Mouse (Mus musculus) thymus, postnatal 0 days (tissue): ENCODE measurements around the gene Bcam. TPM values are rescaled to one million over a fixed set of nuclear protein-coding genes. Genes with fewer than 3 reads are reported as not detected.
"Not testable (repeated sequence)": the region's sequence is repeated elsewhere in the genome, so short reads cannot be mapped to it uniquely, and the experiment has no call there.

ENCODE experiments used
- DNase-seq: peaks from one replicate; pipeline ENCODE4 v3.0.0-alpha.2; 2015; ENCODE audit warnings: low spot score
- polyA plus RNA-seq: library from polyadenylated mRNA; unstranded; fragments of >200 nt; fragmentation: Nextera tagmentation; extraction: Ambion mirVana; gene quantifications from 2 replicates; pipeline ENCODE4 v1.2.1, GENCODE M21; 2015

Bcam gene
- polyA plus RNA-seq = 29.7 and 30.9 TPM in 2 replicates

DNA sequence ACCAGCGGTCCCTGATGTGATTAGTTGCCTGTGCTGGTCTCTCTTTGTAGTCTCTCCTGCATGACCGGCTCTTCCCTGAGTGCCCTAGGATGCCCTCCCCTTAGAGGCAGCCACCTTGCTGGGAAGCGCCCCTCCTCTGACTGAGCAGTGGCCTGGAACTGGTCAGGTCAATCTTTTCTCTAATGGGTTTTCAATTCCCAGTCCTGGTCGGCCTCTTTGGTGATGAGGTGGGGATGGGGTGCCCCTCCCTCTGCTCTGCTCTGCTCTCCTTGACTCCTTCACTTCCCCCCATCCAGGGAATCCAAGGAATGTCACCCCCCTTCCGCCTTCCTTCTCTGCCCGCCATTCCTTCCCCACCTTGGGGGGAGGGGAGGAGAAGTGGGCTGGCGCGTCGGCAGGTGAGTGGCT lies at the start of gene Bcam:
Bcam (minus strand) TSS at position 33 of the 408 bp plus-strand sequence.
- DNase-seq = no peak

DNA sequence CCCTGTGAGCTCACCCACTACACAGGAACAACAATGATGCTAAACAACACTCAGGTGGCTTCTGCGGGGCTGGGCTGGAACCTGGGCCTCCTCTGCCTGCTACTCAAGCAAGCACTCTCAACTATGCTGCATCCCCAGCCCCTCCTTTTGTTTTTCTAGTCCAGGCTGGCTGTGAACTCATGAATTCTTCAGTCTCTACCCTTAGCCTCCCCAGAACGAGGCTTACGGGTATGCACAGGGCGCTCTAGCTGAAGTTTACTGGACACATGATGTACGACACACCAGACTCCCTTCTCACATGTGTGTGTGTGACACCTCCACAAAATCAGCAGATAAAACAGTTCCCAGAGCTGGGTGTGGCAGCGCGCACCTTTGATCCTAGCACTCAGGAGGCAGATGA lies 48.1 kb upstream of the Bcam start:
- DNase-seq = no peak

DNA sequence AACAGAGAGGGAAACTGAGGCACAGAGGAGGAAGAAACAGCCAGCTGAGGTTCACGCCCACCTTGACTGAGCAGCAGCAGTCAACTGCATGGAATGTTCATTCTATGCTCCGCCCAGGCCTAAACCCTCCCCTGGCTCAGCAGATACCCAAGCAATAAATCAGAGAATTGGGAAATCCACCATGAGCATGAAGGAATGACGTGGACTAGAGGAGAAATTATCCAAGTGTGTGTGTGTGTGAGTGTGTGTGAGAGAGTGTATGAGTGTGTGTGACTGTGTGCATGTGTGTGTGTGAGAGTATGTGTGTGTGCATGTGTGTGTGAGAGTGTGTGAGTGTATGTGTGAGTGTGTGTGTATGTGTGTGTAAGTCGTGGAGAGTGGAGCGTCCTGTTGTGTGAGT lies 47.6 kb upstream of the Bcam start:
- no peak for DNase-seq

DNA sequence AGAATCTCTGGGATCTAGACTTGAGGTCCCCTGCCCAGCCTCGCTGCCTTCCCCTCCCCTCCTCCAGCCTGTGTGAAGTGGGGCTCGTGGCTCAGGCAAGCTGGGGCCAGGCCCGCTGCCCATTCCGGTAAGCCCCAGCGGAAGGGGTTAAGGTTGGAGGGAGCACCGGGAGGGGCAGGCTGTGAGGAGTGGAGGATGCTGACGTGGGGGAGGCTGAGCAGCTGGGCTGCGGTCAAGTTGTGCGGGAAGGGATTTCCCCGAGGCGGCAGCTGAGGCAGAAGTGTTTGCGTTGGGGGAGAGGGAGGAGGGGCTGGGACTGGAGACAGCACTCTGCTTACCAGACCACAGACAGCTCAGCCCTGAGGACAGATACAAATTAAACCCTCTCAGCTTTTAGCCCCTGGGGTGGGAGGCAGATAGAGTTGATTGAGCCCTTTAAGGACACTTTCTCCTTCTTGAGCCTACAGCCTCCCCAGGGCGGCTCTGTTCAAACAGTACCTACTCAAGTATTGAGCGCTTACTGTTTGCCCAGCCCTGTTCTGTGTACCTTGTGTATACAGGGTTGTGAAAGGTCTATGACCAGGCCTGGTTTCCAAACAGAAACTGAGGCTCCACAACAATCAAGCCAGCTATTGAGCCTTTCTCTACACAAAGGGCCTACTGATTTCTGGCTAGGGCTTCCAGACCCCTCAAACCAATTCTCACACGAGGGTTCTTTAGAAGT lies 46.7 kb upstream of the Bcam start:
- DNase-seq = peak; percentile 83

DNA sequence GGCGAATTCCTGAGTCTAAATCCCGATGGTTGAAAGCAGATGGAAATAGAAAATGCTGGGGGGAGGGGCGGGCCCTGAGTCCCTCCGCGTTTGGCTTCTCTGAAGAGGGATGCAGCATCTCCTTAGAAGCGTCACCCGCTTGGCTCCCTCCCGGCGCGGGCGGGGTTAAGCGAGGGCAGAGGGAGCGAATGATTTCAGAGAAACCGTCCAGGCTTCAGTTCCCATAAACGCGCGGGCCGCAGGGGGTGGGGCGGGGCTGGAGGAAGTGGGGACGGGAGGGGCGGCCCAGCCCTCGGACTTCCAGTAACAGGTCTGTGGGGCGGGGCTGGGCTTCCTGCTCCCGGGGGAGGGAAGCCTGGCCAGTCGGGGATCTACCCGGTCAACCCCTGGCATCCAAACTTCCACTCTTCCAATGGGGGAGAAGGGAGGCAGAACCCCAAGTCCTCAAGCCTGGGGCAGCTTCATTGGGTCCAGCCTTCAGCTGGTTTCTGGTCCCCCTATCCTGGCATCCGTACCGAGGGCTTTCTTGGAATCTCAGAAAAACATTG lies 45.5 kb upstream of the Bcam start:
- DNase-seq = peak; percentile 54

DNA sequence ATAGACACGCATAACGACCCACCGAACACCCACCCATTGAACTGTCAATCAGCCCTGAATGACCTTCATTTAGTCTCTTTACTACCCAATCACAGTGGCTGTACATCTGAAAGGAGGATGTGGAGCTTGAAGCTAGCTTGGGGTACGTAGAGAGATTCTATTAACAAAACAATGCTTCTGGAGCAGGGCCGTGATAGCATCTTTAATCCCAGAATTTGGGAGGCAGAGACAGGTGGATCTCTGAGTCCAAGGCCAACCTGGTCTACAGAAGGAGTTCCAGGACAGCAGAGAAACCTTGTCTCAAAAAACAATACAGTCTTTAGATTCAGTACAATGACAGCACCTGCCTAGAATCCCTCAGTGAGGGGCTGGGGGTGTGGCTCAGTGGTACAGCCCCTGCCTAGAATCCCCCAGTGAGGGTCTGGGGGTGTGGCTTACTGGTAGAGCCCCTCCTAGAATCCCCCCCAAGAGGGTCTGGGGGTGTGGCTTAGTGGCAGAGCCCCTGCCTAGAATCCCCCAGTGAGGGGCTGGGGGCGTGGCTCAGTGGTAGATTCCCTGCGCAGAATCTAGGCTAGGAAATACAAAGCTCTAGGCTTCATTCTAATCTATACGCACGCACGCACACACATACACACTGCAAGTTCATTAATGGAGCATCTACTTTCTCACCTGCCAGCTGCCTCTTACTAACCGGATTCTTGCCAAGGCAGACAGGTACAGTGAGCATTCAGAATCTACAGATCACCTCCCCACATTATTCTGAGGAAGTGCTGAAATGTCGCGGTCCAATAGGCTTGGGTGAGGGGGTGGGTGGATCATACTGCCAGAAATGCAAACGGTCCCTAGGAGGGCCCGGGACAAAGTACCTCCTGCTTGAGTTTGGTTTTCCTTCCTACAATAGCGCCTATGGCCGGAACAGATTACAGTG lies 44.7 kb upstream of the Bcam start:
- no peak for DNase-seq

DNA sequence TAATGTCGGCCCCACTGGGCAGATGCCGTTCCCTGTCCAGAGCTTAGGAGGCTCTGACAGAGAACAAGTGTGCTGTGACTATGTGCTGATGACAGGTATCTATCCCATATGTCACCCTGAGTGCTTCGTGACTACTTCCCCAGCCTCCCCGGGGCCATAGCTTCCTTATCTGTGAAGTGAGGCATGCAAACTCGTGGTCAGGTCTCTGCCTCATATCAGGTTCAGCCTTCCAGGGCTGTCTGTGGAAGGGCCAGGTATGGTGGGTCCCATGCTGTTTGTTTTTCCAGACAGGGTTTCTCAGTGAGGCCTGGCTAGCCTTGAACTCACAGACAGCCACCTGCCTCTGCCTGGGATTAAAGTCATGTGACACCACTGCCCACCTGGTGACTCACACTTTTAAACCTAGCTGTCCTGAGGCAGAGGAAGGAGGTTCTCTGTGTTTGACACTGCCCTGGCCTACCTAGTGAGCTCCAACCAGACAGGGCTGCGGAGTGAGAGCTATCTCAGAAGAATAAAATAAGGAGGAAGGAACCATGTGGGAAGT lies 42.8 kb upstream of the Bcam start:
- DNase-seq = no peak

DNA sequence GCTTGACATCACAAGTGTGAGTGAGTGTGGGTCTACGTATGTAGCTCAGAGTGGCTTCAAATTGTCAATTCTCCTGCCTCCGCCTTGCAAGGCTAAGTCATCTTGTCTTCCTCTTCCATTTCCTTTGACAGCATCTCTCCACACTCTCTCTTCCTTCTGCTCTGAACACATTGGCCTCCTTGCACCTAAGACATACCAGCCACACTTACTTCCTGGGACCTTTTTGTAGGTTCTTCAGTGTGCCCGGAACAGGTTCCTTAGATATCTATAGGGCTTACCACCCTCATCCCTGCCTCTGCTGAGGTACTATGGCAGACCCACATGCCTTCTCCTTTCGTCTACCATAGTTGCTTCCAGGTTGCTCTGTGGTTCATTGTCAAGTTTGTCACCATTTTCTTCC lies 42.3 kb upstream of the Bcam start:
- no peak for DNase-seq

DNA sequence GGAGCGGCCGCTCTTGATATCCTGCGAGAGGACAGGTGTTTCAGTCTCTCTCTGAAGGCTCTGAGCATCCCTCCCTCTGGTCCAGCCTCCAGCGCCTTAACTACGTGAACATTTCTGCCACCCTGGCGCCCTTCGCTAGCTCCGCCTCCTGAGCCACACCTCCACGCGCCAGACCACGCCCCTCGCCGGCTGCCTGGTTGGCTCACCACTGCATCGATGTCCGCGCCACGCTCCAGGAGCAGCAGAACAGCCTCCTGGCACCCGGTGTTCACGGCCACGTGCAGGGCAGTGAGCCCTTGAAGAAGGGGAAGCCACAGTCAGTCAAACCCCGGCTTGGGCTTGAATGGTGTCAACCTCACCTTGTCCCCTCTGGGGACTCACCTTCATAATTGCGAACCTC lies 40.3 kb upstream of the Bcam start:
- no peak for DNase-seq

DNA sequence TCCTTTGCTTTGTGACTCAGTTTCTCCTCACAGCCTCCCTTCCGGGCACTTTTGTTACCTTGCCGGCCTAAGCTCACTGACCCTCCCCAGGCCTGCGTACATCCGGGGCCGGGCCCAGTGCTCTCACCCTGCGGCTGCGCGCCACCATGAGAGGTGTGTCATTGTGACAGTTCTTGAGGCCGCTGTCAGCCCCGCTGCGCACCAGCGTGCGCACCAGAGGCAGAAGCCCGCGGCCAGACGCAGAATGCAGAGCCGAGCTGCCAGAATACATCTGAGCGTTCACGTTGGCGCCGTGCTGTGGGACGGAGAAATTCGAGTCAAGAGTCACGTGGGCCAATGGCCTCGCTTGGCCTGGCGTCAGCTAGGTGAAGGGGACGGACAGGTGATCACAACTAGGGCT lies 38.6 kb upstream of the Bcam start:
- no peak for DNase-seq

DNA sequence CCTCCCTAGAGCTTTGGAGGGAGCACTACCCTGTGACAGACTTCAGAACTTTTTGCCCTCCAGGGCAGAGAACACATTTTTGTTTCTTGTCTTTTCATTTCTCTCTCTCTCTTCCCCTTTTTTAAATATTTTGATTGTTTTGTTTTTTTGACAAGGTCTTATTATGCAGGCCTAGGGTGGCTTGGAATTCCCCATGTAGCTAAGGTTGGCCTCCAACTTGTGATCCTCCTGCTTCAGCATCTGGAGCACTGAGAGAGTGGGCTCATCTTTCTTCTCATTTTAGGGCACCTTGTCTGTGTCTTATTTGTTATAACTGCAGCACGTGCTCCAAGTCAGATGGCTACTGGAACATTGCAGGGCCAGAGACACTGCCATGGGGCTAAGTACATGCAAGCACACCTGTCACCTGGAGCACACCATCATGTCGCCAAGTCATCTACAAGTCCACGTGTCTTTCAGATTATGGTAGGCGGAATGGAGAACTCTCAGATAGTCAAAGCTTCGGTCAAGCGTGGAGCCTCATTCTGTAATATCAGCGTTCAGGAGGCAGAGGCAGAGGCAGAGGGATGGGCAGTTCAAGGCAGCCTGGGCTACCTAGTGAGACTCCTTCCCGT lies 35.6 kb upstream of the Bcam start:
- no peak for DNase-seq

DNA sequence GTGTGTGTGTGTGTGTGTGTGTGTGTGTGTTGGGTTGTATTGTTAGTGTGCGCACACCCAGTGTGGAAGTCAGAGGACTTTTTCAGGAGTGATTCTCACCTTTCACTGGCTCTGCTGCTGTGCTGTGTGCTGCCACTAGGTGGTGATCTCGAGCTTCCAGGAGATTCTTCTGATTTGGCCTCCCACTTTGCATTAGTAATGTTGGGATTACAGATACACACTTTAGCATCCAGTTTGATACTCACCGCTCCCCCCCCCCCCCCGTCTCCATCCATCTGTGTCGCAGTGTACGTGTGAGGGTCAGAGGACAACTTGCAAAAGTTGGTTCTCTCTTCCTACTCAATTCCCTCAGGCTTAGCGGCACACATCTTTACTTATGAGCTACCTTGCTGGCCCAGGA lies 32.2 kb upstream of the Bcam start:
- peak; percentile 71 for DNase-seq

DNA sequence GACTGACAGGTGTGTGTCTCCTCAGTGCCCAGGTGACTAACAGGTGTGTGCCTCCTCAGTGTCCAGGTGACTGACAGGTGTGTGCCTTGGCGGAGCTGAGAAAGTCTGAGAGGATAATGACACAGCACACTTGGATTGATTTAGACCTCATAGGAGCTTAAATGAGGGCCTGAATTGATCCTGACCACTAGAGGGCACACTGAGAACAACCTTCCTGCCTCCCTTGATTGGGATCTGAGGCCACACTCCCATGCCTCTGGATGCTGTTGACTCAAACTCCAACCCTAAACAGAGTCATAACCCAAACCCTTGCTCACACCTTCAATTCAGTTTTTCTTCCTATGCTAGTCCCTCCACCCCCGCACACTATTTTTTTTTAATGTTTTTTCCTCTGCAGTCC lies 29.9 kb upstream of the Bcam start:
- DNase-seq = peak; percentile 43

DNA sequence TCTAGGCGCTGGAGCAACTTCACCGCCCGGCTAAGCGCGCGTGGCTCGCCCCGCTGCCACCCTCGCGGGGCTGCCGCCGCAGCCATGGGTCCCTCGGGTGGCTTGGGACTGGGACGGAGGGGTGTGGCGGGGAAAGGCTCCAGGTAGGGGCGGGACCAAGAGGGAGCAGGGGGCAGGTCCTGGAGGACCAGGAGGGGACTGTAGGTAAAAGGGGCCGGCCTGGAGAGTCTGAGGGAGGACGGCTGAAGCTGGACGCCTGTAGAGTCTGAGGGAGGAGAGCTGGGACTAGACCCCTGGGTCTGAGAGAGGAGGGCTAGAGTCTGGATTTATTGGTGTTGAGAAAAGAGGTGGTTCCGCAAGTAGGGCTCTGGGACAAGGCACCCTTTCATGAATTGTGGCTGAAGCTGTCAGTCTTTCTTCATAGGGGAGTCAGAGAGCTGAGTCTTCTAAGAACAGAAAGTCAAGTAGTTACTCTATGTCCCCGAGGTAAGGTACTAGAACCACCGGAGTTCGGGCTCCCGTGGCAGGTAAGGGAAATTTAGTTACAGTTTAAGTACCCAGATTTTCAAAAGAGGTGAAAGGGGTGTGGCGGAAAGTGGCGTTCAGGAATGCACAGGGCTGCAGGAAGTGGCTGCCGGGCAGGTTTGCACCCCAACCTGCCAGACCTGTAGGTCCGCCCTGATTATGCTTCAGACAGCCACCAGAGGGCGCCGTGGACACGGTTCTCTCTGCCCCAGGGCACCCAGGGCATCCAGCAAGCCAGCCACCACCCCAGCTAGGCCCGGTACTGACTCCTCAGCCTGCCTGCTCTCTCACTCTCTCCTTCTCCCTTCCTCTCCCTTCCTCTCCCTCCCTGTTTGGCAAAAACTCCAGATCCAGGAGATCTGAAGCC lies 26.1 kb upstream of the Bcam start, which contains the start of gene Cblc:
Cblc (minus strand) TSS at position 113 of the 892 bp plus-strand sequence.
- peak; percentile 87 for DNase-seq

DNA sequence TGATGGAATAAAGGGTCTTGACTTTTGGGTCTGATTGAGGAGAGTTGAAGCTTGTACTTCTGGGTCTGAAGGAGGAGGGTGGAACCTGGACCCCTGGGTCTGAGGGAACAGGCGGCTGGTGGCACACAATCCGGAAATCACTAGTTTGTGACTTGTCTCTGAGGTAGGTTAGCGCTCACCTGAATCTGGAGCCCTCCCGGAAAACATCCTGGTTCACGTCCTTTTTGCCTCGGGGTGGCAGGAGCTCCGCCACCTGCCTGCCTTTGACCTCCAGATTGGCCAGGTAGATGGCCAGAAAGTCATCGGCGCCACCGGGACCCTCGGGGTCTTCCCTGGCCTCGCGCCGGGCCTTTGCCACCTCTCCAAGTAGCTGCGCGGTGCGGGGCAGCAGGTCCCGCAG lies 25.4 kb upstream of the Bcam start:
- DNase-seq = no peak

DNA sequence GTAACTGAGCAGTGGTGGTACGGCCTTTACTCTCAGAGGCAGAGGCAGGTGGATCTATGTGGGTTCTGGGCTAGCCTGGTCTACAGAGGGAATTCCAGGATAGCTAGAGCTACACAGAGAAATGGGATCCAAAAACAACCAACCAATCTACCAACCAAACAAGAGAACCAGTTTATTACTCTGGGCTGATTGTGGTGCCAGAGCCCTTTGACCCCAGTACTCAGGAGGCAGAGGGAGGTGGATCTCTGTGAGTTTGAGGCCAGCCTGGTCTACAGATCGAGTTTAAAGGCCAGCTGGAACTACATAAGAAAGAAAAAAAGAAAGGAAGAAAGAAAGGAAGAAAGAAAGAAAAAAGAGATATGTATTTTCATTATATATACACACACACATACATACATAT lies 24.4 kb upstream of the Bcam start:
- no peak for DNase-seq

DNA sequence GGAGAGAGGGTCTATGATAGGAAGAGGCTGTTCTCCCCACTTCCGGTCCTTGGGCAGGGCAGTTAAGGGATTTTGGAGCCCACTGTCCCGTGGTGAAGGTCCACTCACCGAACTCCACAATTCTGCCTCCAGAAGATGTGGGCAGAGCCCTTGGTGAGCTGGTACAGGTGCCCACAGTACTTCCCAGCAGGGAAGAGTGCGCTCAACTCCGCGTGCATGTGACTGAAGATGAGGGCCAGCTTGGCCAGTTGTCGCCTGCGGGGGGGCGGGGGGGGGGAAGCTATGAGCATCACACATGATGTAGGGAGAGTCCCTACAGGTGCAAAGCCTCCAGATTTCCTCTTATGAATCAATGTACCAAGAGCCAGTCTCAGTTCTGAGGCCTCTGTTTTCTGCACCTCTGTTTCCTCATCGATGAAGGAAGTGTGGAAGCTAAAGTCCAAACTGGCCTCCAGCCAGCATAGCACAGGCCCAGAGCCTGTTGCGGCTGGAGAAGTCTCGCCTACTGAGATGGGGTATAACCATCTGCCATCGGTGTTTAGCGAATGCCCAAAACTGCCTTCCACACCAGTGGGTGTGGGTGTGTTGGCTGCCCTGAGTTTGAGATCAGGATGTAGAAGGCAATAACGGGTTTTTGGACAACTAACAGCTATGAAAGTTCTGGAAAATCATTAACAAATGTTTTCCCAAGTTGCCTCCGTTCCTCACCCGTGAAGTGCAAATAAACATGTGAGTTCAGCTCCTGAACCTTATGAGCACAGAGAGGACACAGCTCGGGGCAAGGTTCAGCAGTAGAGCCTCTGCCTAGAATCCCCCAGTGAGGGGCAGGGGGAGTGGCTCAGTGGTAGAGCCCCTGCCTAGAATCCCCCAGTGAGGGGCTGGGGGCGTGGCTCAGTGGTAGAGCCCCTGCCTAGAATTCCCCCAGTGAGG lies 22.1 kb upstream of the Bcam start:
- DNase-seq = no peak

DNA sequence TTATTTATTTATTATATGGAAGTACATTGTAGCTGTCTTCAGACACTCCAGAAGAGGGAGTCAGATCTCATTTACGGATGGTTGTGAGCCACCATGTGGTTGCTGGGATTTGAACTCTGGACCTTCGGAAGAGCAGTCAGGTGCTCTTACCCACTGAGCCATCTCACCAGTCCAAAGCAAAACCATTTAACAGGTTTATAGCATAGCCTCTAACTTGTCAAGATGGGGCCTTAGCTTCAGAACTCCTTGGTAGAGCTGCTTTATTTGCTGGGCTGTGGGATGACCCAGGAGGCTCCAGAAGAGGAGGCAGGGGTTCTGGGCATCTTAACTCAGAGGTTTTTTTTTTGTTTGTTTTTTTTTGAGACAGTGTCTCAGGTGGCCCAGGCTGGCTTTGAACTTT lies 20.7 kb upstream of the Bcam start:
- DNase-seq = not testable (repeated sequence)

DNA sequence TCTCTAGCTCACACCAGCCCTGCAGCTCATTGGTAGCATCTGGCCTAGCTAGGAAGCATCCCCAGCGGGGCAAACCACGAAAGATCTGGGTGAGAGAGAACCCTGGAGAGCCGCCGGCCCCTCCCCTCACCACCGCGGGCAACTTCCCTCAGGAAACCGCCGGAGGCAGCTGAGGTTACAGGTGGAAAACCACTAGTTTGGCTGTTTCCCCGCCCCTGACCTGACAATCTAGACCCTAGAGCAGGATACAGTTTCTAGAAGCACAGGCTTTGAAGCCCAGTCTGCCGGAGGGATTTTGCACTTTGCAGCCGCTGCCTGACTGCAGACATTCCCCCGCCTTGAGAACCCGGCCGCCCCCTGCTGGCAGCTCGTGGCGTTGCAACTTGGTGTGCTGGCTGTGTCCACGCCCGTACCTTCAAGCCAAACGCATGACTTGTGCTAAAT lies 19.1 kb upstream of the Bcam start:
- DNase-seq = peak; percentile 93
